Mouse (Mus musculus) myocyte (in vitro differentiated cells): Measurements from ENCODE around the gene Vmn1r233.

ENCODE experiments used
- CEBPB ChIP-seq: IDR thresholded peaks from 2 replicates; pipeline ENCODE4 v1.6.1; 2011; ENCODE audit warnings: mild to moderate bottlenecking, moderate library complexity; ENCODE audit not compliant: poor library complexity, insufficient read depth, severe bottlenecking
- E2F4 ChIP-seq: IDR thresholded peaks from one replicate; pipeline ENCODE4 v1.6.1; 2011; ENCODE audit warnings: mild to moderate bottlenecking, control low read depth, moderate library complexity; ENCODE audit not compliant: insufficient read depth
- MAX ChIP-seq: IDR thresholded peaks from one replicate; pipeline ENCODE4 v1.6.1; 2011; ENCODE audit warnings: low read depth, mild to moderate bottlenecking, control low read depth
- MYOG ChIP-seq, 3 experiments: IDR thresholded peaks; one replicate each; pipeline ENCODE4 v1.6.1; 2011; ENCODE audit warnings: control low read depth in 2 of 3, low read depth in 2 of 3, mild to moderate bottlenecking in 2 of 3; ENCODE audit not compliant: insufficient read length in 2 of 3, control insufficient read depth in 1 of 3, insufficient read depth in 1 of 3
- POLR2A ChIP-seq: IDR thresholded peaks from one replicate; pipeline ENCODE4 v1.6.1; 2011; ENCODE audit warnings: low read depth, mild to moderate bottlenecking, control low read depth, moderate library complexity; ENCODE audit not compliant: insufficient read length
- POLR2AphosphoS2 ChIP-seq: IDR thresholded peaks from one replicate; pipeline ENCODE4 v1.6.1; 2011; ENCODE audit warnings: low read depth, control low read depth; ENCODE audit not compliant: insufficient read length
- REST ChIP-seq: IDR thresholded peaks from one replicate; pipeline ENCODE4 v1.6.1; 2011; ENCODE audit warnings: mild to moderate bottlenecking, control low read depth, moderate library complexity; ENCODE audit not compliant: insufficient read depth, insufficient read length
- SRF ChIP-seq: IDR thresholded peaks from one replicate; pipeline ENCODE4 v1.6.1; 2011; ENCODE audit warnings: low read depth; ENCODE audit not compliant: control insufficient read depth, insufficient read length
- TCF12 ChIP-seq: IDR thresholded peaks from one replicate; pipeline ENCODE4 v1.6.1; 2011; ENCODE audit warnings: mild to moderate bottlenecking, control low read depth; ENCODE audit not compliant: poor library complexity, insufficient read depth, severe bottlenecking
- USF1 ChIP-seq: IDR thresholded peaks from one replicate; pipeline ENCODE4 v1.6.1; 2011; ENCODE audit warnings: low read depth, mild to moderate bottlenecking, control low read depth, moderate library complexity

DNA sequence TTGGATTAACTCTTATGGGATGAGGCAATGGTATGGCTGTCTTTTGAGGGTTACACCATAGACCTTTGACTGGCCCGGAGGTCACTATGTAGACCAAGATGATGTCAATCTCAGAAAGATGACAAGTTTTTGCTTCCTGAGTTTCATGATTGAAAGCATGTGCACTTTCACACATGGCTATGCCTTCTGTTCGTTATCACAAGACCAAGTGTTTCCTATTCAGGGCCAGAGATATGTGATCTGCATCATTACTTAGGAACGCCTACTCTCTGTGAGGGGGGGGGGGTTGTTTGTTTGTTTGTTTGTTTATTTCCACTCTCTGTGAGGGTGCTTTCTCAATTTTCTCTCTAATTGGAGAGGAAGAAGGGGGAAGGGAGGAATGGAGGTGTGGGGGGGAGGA is 52.0 kb downstream of the Vmn1r233 start:
- TF ChIP-seq MYOG (IDR thresholded peaks at IDR 0.05; ENCODE audit: control insufficient read depth in 1 of 3, insufficient read depth in 1 of 3, insufficient read length in 2 of 3, low read depth in 2 of 3) (no peak), MAX (no peak), POLR2A (no peak), SRF (no peak), USF1 (no peak), TCF12 (no peak), REST (no peak), CEBPB (no peak), POLR2AphosphoS2 (no peak), E2F4 (no peak)
